ENCODE assay signal across 27 mouse cellular contexts in the genomic region with DNA sequence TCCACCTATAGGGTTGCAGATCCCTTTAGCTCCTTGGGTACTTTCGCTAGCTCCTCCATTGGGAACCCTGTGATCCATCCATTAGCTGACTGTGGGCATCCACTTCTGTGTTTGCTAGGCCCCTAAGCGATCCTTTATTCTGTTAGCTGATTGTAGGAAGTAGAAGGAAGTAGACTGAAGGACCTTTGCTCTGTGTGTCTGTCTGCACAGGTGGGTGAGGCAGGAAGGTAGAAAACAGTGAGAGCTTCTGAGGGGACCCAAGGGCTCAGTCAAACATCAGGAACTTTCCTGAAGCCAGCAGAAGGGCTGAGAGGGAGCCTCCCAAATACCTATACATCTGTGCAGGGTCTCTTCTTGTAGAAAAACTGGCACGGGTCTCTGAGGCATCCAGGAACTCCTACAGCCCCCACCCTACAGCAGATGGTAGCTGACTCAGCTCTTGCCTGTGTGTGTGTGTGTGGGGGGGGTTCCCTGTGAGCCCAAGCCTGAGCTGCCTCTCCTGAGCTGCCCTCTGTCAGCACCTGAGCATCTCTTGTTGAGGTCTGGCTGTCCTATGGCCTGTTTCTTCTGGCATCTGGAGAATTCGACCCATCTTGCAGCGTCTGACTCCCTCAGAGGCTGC. TPM values are rescaled to one million over a fixed set of nuclear protein-coding genes. Genes with fewer than 3 reads are reported as not detected.
DNase-seq lines count a peak whose midpoint lies in the region; ATAC-seq and TF ChIP-seq lines count a peak whose summit lies in the region.
"Had no signal": no experiment of that assay in that cellular context is flagged by ENCODE, and none has a peak within 500 bp of the region (broad histone marks: within the 10 kb centered on the region; RNA-seq: fewer than 3 reads in every experiment).

No protein-coding gene starts in this region.

- H3K36me3 ChIP-seq in intestine, postnatal 0 days (ENCODE audit: control insufficient read depth, insufficient read depth): no peaks in the 10 kb centered on the region
- H3K36me3 ChIP-seq in heart, adult 2 months (ENCODE audit: control insufficient read depth, insufficient read depth, low read length): peaks cover 2% of the 10 kb centered on the region; the same call in 1 of the 2 replicates
- no peaks in the 10 kb centered on the region for H3K36me3 ChIP-seq in midbrain, embryonic 14.5 days (ENCODE audit: control insufficient read depth, insufficient read depth, low read length)
- H3K36me3 ChIP-seq: G1E; heart, embryonic 13.5 days; neural tube, embryonic 13.5 days had no signal

- WGBS in intestine, postnatal 0 days: 56% methylated on average over 5 of the region's 5 CpGs
- WGBS in heart, adult 2 months: 71% methylated on average over 5 of the region's 5 CpGs
- 86% methylated on average over 5 of the region's 5 CpGs for WGBS in midbrain, embryonic 14.5 days

- H3K9ac ChIP-seq in intestine, postnatal 0 days (ENCODE audit: low read depth, low read length): no peak overlapping the region
- no peak overlapping the region for H3K9ac ChIP-seq in heart, adult 2 months (ENCODE audit: low read depth, low read length)
- no peak overlapping the region for H3K9ac ChIP-seq in midbrain, embryonic 14.5 days (replicated peaks; ENCODE audit: low read length)
- H3K9ac ChIP-seq: forebrain, embryonic 13.5 days; heart, embryonic 13.5 days; neural tube, embryonic 13.5 days had no signal

- ATAC-seq in intestine, postnatal 0 days: peak; percentile 77
- no peak for ATAC-seq in midbrain, embryonic 14.5 days (ENCODE audit: low FRiP score, low TSS enrichment)
- ATAC-seq: forebrain, embryonic 13.5 days; hindbrain, postnatal 0 days; midbrain, embryonic 16.5 days had no signal

- no peak overlapping the region; the same call in 1 of the 2 replicates for H3K4me2 ChIP-seq in intestine, postnatal 0 days (replicated peaks; ENCODE audit: low read depth)
- H3K4me2 ChIP-seq in midbrain, embryonic 14.5 days (ENCODE audit: low read length): no peak overlapping the region
- H3K4me2 ChIP-seq: forebrain, embryonic 13.5 days; heart, embryonic 13.5 days; neural tube, embryonic 13.5 days had no signal

- TF ChIP-seq EP300 in heart, adult 2 months (IDR thresholded peaks at IDR 0.05; ENCODE audit: insufficient read depth, low read depth, low read length): no peak

- no peaks in the 10 kb centered on the region for H3K9me3 ChIP-seq in intestine, postnatal 0 days (ENCODE audit: control insufficient read depth)
- 0 out of 2 replicates have a peak, but pooled peaks cover 3% of the 10 kb centered on the region for H3K9me3 ChIP-seq in midbrain, embryonic 14.5 days (ENCODE audit: control insufficient read depth, low read length)
- H3K9me3 ChIP-seq: forebrain, embryonic 13.5 days; G1E had no signal

- intact Hi-C loops in heart, adult 2 months (cut with DNase I): no loop called here

- TF ChIP-seq POLR2A in heart, adult 2 months (IDR thresholded peaks at IDR 0.05; ENCODE audit: insufficient read depth, low read depth, low read length): no peak

- TF ChIP-seq CTCF in intestine, postnatal 0 days (IDR thresholded peaks at IDR 0.05; ENCODE audit: low read depth): no peak
- no peak for TF ChIP-seq CTCF in heart, adult 2 months (IDR thresholded peaks at IDR 0.05)

- no peak overlapping the region for H3K4me3 ChIP-seq in intestine, postnatal 0 days (ENCODE audit: low read depth, low read length)
- no peak overlapping the region for H3K4me3 ChIP-seq in heart, adult 2 months
- H3K4me3 ChIP-seq in midbrain, embryonic 14.5 days (replicated peaks; ENCODE audit: low read depth, low read length): no peak overlapping the region
- H3K4me3 ChIP-seq: forebrain, embryonic 13.5 days; heart, embryonic 13.5 days; myocyte; neural tube, embryonic 13.5 days had no signal

- DNase-seq in layer of hippocampus, adult 9-11 months: peak; percentile 49
- DNase-seq in layer of hippocampus, adult 8-10 months (ENCODE audit: low spot score in 2 of 2): no peak
- peak; percentile 42 for DNase-seq in A20 (ENCODE audit: low read depth, low spot score)
- DNase-seq in thymus, postnatal 14 days: peak; percentile 62
- no peak for DNase-seq in heart, adult 2 months
- DNase-seq in midbrain, embryonic 14.5 days: no peak
- DNase-seq: adrenal gland, adult 2 months; cerebellum, adult 18-20 months; cerebellum, postnatal 25 days; gastrocnemius, postnatal 10 days; heart, adult 11 months; heart, postnatal 14 days; kidney, adult 2 months; kidney, postnatal 10 days; retina, postnatal 1 day had no signal

- peaks cover 13% of the 10 kb centered on the region; the same call in 1 of the 2 replicates for H3K4me1 ChIP-seq in intestine, postnatal 0 days (replicated peaks; ENCODE audit: control insufficient read depth, insufficient read depth, low read length)
- H3K4me1 ChIP-seq in heart, adult 2 months (ENCODE audit: control insufficient read depth, insufficient read depth, low read length): peaks cover 20% of the 10 kb centered on the region
- H3K4me1 ChIP-seq in midbrain, embryonic 14.5 days (ENCODE audit: control insufficient read depth, insufficient read depth, low read length): no peaks in the 10 kb centered on the region
- H3K4me1 ChIP-seq: forebrain, embryonic 13.5 days had no signal

- H3K79me2 ChIP-seq in heart, adult 2 months (replicated peaks; ENCODE audit: control insufficient read depth, insufficient read depth, low read length): no peaks in the 10 kb centered on the region

- H3K27ac ChIP-seq in intestine, postnatal 0 days (ENCODE audit: low read depth, low read length): peak overlapping the region; percentile 93
- no peak overlapping the region for H3K27ac ChIP-seq in heart, adult 2 months
- H3K27ac ChIP-seq in midbrain, embryonic 14.5 days (replicated peaks; ENCODE audit: low read depth, low read length): no peak overlapping the region
- H3K27ac ChIP-seq: forebrain, embryonic 13.5 days; heart, embryonic 13.5 days; hindbrain, postnatal 0 days; macrophage; neural tube, embryonic 13.5 days had no signal

- H3K27me3 ChIP-seq in intestine, postnatal 0 days (replicated peaks; ENCODE audit: control insufficient read depth, insufficient read depth, low read length): no peaks in the 10 kb centered on the region
- H3K27me3 ChIP-seq in heart, adult 2 months (ENCODE audit: control insufficient read depth, insufficient read depth, low read length): no peaks in the 10 kb centered on the region
- no peaks in the 10 kb centered on the region for H3K27me3 ChIP-seq in midbrain, embryonic 14.5 days (ENCODE audit: control insufficient read depth, insufficient read depth, low read length)
- H3K27me3 ChIP-seq: forebrain, embryonic 13.5 days; heart, embryonic 13.5 days; neural tube, embryonic 13.5 days; Patski had no signal

RNA-seq across cellular contexts. Expression of a gene that starts 30.9 kb away (rescaled TPM):
- total RNA-seq in layer of hippocampus, adult 8-10 months (2022): 1 to 10 TPM; 2.4 to 4.6 (median 3.1) TPM
- polyA plus RNA-seq in intestine, postnatal 0 days (2015; fragmentation: Nextera tagmentation; extraction: Ambion mirVana): 4.4 and 7.8 TPM in 2 replicates
- under 1 TPM in 1 of 2 experiments, not detected in 1; 0.29 TPM for total RNA-seq in heart, adult 2 months (2021)
- polyA plus RNA-seq in heart, adult 2 months (2012; rRNA removed): 0.06 and 0.29 TPM in 2 replicates
- 0.36 and 0.51 TPM in 2 replicates for polyA plus RNA-seq in midbrain, embryonic 14.5 days (2014; fragmentation: Nextera tagmentation; extraction: Ambion mirVana)
- total RNA-seq: liver, adult 2 months had no signal
- polyA plus RNA-seq: hindbrain, embryonic 11.5 days; liver, adult 2 months; macrophage had no signal

RNA-seq across cellular contexts. Expression of a gene that starts 35.4 kb away (rescaled TPM):
- 100 to 1,000 TPM in 1 of 4 experiments, 10 to 100 TPM in 3; 91.0 to 102 (median 94.4) TPM for total RNA-seq in layer of hippocampus, adult 8-10 months (2022)
- polyA plus RNA-seq in intestine, postnatal 0 days (2015; fragmentation: Nextera tagmentation; extraction: Ambion mirVana): 6.9 and 7.1 TPM in 2 replicates
- 10 to 100 TPM; 26.7 to 31.1 TPM for total RNA-seq in heart, adult 2 months (2021)
- polyA plus RNA-seq in heart, adult 2 months (2012; rRNA removed): 29.0 and 31.3 TPM in 2 replicates
- polyA plus RNA-seq in midbrain, embryonic 14.5 days (2014; fragmentation: Nextera tagmentation; extraction: Ambion mirVana): 3.2 and 3.7 TPM in 2 replicates
- total RNA-seq: G1E had no signal

Comparison
In these comparisons a context has a peak if more than half of its experiments do, and no peak if none do; other contexts are left out.
1. DNase-seq: peak in layer of hippocampus, adult 9-11 months (single experiment), A20 (single experiment) and thymus, postnatal 14 days (single experiment); none in layer of hippocampus, adult 8-10 months (0 of 2), heart, adult 2 months (0 of 2) and midbrain, embryonic 14.5 days (single experiment).